Mouse (Mus musculus) lung, adult 2 months (tissue): ENCODE measurements around the gene Ksr2.

Experiments used
- CTCF ChIP-seq: fragments of 200-500 bp; IDR thresholded peaks from 2 replicates; pipeline ENCODE4 v1.5.1; 2011; ENCODE audit warnings: mild to moderate bottlenecking, low read length, control low read depth; ENCODE audit not compliant: insufficient read depth
- POLR2A ChIP-seq: fragments of 200-500 bp; IDR thresholded peaks from 2 replicates; pipeline ENCODE4 v1.6.1; 2011; ENCODE audit warnings: low read depth, mild to moderate bottlenecking, control low read depth, low read length, borderline replicate concordance; ENCODE audit errors: extremely low read depth

DNA sequence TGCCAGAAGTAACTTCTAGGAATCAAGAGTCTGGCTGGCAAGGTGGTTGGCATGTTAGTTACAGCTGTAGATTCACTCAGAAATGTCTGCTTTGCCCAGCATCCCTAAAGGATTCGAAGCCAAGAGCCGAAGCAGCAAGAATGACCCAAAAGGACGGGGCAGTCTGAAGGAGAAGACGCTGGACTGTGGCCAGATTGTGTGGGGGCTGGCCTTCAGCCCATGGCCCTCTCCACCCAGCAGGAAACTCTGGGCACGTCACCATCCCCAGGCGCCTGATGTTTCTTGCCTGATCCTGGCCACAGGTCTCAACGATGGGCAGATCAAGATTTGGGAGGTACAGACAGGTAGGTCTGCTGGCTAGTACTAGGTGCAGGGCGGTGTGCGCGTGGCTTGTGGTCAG, 43.2 kb upstream of the Ksr2 start:
- TF ChIP-seq CTCF (no peak), POLR2A (no peak)
